Mouse (Mus musculus): Measurements from ENCODE around the gene Atp6v0c. TPM values are rescaled to one million over a fixed set of nuclear protein-coding genes. Genes with fewer than 3 reads are reported as not detected.
A peak's percentile ranks its signal among the peaks of the same experiment; 100 is the strongest.

Gene Atp6v0c
- polyA plus RNA-seq, 2 experiments = 236 to 326 TPM

GRCm38 (mm10) chr17:24168590-24169277 lies 768 bp downstream of the Atp6v0c start:
- Histone ChIP-seq H3K27me3 (ENCODE audit: control insufficient read depth, insufficient read depth, low read length) (no peaks in the 10 kb centered on the region), H3K4me2 (ENCODE audit: low read depth) (peak overlapping the region; percentile 82), H3K4me1 (replicated peaks; ENCODE audit: control insufficient read depth in 2 of 2, insufficient read depth in 2 of 2, low read length in 1 of 2) (peaks cover 14 to 23% of the 10 kb centered on the region in 2 experiments), H3K27ac (peak overlapping the region; percentile 85), H3K9me3 (ENCODE audit: control insufficient read depth, low read length) (no peaks in the 10 kb centered on the region), H3K4me3 (ENCODE audit: insufficient read depth in 1 of 2, low read depth in 2 of 2, low read length in 2 of 2) (peak overlapping the region; percentile 72 to 98), H3K36me3 (replicated peaks; ENCODE audit: control insufficient read depth, insufficient read depth, low read depth) (peaks cover 14% of the 10 kb centered on the region), H3K9ac (replicated peaks) (peak overlapping the region; percentile 92)
- WGBS (ENCODE audit: insufficient replicate concordance) = under 1% methylated on average over 41 of the region's 41 CpGs
- TF ChIP-seq CTCF (IDR thresholded peaks at IDR 0.05; ENCODE audit: low read depth) (no peak), EP300 (IDR thresholded peaks at IDR 0.05; ENCODE audit: low read depth) (no peak)
- DNase-seq (ENCODE audit: low read depth in 3 of 3, low spot score in 3 of 3) (peak; percentile 60 to 73 (median 64)), ATAC-seq (ENCODE audit: insufficient read depth) (peak; percentile 57)

- WGBS (ENCODE audit: insufficient replicate concordance) = 32% methylated on average over 7 of the region's 7 CpGs
- Histone ChIP-seq H3K27ac (peak overlapping the region; percentile 85), H3K4me2 (ENCODE audit: low read depth) (peak overlapping the region; percentile 82), H3K9me3 (ENCODE audit: control insufficient read depth, low read length) (no peaks in the 10 kb centered on the region), H3K27me3 (ENCODE audit: control insufficient read depth, insufficient read depth, low read length) (no peaks in the 10 kb centered on the region), H3K9ac (replicated peaks) (peak overlapping the region; percentile 92), H3K36me3 (replicated peaks; ENCODE audit: control insufficient read depth, insufficient read depth, low read depth) (peaks cover 14% of the 10 kb centered on the region), H3K4me3 (ENCODE audit: insufficient read depth in 1 of 2, low read depth in 2 of 2, low read length in 2 of 2) (peak overlapping the region; percentile 72 to 98), H3K4me1 (replicated peaks; ENCODE audit: control insufficient read depth in 2 of 2, insufficient read depth in 2 of 2, low read length in 1 of 2) (peaks cover 14 to 23% of the 10 kb centered on the region in 2 experiments)
- TF ChIP-seq EP300 (IDR thresholded peaks at IDR 0.05; ENCODE audit: low read depth) (no peak), CTCF (IDR thresholded peaks at IDR 0.05; ENCODE audit: low read depth) (no peak)
- ATAC-seq (ENCODE audit: insufficient read depth) (no peak), DNase-seq (ENCODE audit: low read depth in 3 of 3, low spot score in 3 of 3) (no peak)
These were observed 1.5 kb downstream of the Atp6v0c start for GRCm38 (mm10) chr17:24167891-24168505.

GRCm38 (mm10) chr17:24167120-24167519 lies 2.4 kb downstream of the Atp6v0c start:
- TF ChIP-seq EP300 (IDR thresholded peaks at IDR 0.05; ENCODE audit: low read depth) (no peak), CTCF (IDR thresholded peaks at IDR 0.05; ENCODE audit: low read depth) (no peak)
- DNase-seq (ENCODE audit: low read depth in 3 of 3, low spot score in 3 of 3) (no peak), ATAC-seq (ENCODE audit: insufficient read depth) (no peak)
- H3K36me3 ChIP-seq (replicated peaks; ENCODE audit: control insufficient read depth, insufficient read depth, low read depth) = peaks cover 14% of the 10 kb centered on the region
- H3K27ac ChIP-seq = no peak overlapping the region
- peaks cover 20 to 31% of the 10 kb centered on the region in 2 experiments for H3K4me1 ChIP-seq (replicated peaks; ENCODE audit: control insufficient read depth in 2 of 2, insufficient read depth in 2 of 2, low read length in 1 of 2)
- WGBS (ENCODE audit: insufficient replicate concordance) = 68% methylated on average over 6 of the region's 6 CpGs
- H3K4me2 ChIP-seq (ENCODE audit: low read depth) = peak overlapping the region; percentile 82; the same call in 1 of the 2 replicates
- no peak overlapping the region for H3K9ac ChIP-seq (replicated peaks)
- H3K4me3 ChIP-seq (ENCODE audit: insufficient read depth in 1 of 2, low read depth in 2 of 2, low read length in 2 of 2) = no peak overlapping the region
- no peaks in the 10 kb centered on the region for H3K27me3 ChIP-seq (ENCODE audit: control insufficient read depth, insufficient read depth, low read length)
- H3K9me3 ChIP-seq (ENCODE audit: control insufficient read depth, low read length) = no peaks in the 10 kb centered on the region

DNA sequence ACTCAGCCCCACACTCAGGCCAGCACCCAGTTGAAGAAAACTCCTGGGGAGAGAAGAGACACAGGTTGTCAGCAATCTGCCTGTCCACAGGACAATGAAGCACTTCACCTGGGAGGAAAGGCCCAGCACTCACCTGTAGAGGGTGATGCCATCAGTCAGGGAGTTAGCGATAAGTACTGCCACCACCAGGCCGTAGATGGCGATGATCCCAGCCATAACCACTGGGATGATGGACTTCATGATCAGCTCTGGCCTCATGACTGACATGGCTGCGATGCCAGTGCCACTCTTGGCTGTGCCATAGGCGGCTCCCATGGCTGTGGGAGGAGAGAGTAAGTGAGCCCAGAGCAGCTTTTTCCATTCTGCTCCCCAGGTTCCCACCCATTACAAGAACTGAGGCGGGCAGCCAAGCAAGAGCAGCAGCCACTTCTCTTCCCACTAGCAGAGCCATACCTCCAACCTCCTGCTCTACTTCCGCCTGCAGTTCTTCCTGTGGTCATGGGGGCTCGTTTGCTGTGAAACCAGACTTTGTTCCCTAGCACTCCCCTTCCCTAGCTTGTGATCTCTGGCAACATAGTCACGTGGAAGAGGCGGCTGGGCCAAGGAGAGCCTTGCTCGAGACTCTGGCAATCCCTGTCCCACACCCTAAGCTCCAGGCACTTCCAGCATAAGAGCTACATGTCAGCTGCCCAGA lies 4.8 kb downstream of the Atp6v0c start:
- Histone ChIP-seq H3K4me1 (replicated peaks; ENCODE audit: control insufficient read depth in 2 of 2, insufficient read depth in 2 of 2, low read length in 1 of 2) (peaks cover 15 to 29% of the 10 kb centered on the region in 2 experiments), H3K9ac (replicated peaks) (no peak overlapping the region)

More for the DNA sequence above, 4.8 kb downstream of the Atp6v0c start:
- DNase-seq (ENCODE audit: low read depth in 3 of 3, low spot score in 3 of 3) (no peak), ATAC-seq (ENCODE audit: insufficient read depth) (no peak)
- no peaks in the 10 kb centered on the region for H3K9me3 ChIP-seq (ENCODE audit: control insufficient read depth, low read length)
- H3K27me3 ChIP-seq (ENCODE audit: control insufficient read depth, insufficient read depth, low read length) = no peaks in the 10 kb centered on the region
- TF ChIP-seq CTCF (IDR thresholded peaks at IDR 0.05; ENCODE audit: low read depth) = peak; percentile 30; the same call in 1 of the 2 replicates
- no peak for TF ChIP-seq EP300 (IDR thresholded peaks at IDR 0.05; ENCODE audit: low read depth)
- 73% methylated on average over 11 of the region's 11 CpGs for WGBS (ENCODE audit: insufficient replicate concordance)
- no peak overlapping the region for H3K4me2 ChIP-seq (ENCODE audit: low read depth)
- peaks cover 14% of the 10 kb centered on the region for H3K36me3 ChIP-seq (replicated peaks; ENCODE audit: control insufficient read depth, insufficient read depth, low read depth)
- H3K27ac ChIP-seq = no peak overlapping the region
- H3K4me3 ChIP-seq (ENCODE audit: insufficient read depth in 1 of 2, low read depth in 2 of 2, low read length in 2 of 2) = no peak overlapping the region

All from liver, embryonic 14.5 days (tissue).